Mouse (Mus musculus) MEL (cell line): ENCODE results near the gene Hoxb5. TPM values are rescaled to one million over a fixed set of nuclear protein-coding genes. Genes with fewer than 3 reads are reported as not detected.

Experiments
- DNase-seq: peaks from one replicate; pipeline ENCODE4 v3.0.0; 2011; ENCODE audit warnings: low read depth, low spot score
- H3K27ac ChIP-seq: 2 replicates; pipeline ENCODE4 v1.5.1; 2012; ENCODE audit warnings: low read depth, mild to moderate bottlenecking, control low read depth, low read length, moderate library complexity; ENCODE audit not compliant: control insufficient read depth
- H3K27me3 ChIP-seq, 2 experiments: fragments of 150-350 bp in 1 of 2; sonication (generic) in 1 of 2; 2 replicates each; pipeline ENCODE4 v1.6.1; 2012; ENCODE audit warnings: low read length in 2 of 2, mild to moderate bottlenecking in 2 of 2, improper control_type of control experiment in 1 of 2, moderate library complexity in 1 of 2; ENCODE audit not compliant: insufficient read depth in 2 of 2, control insufficient read depth in 1 of 2
- H3K36me3 ChIP-seq, 2 experiments: 2 replicates each; pipeline ENCODE4 v1.6.1; 2012 to 2014; ENCODE audit warnings: low read length in 2 of 2, improper control_type of control experiment in 1 of 2, inconsistent platforms in 1 of 2, mild to moderate bottlenecking in 1 of 2; ENCODE audit not compliant: insufficient read depth in 2 of 2, control insufficient read depth in 1 of 2
- H3K4me1 ChIP-seq, 2 experiments: fragments of 150-350 bp in 1 of 2; sonication (generic) in 1 of 2; 2 replicates each; pipeline ENCODE4 v1.6.1; 2012; ENCODE audit warnings: low read length in 2 of 2, improper control_type of control experiment in 1 of 2, mild to moderate bottlenecking in 1 of 2; ENCODE audit not compliant: insufficient read depth in 2 of 2, control insufficient read depth in 1 of 2
- H3K4me3 ChIP-seq, 2 experiments: fragments of 150-350 bp in 1 of 2; sonication (generic) in 1 of 2; 2 replicates each; pipeline ENCODE4 v1.5.1; 2012; ENCODE audit warnings: low read depth in 2 of 2, low read length in 2 of 2, mild to moderate bottlenecking in 2 of 2, moderate library complexity in 2 of 2, control low read depth in 1 of 2, improper control_type of control experiment in 1 of 2; ENCODE audit not compliant: control insufficient read depth in 1 of 2, insufficient read depth in 1 of 2
- H3K79me2 ChIP-seq: 2 replicates; pipeline ENCODE4 v1.6.1; 2012; ENCODE audit warnings: mild to moderate bottlenecking, low read length, moderate library complexity; ENCODE audit not compliant: control insufficient read depth, poor library complexity, insufficient read depth
- H3K9ac ChIP-seq: 2 replicates; pipeline ENCODE4 v1.6.1; 2012; ENCODE audit warnings: low read depth, mild to moderate bottlenecking, control low read depth, low read length, moderate library complexity; ENCODE audit not compliant: control insufficient read depth, poor library complexity, severe bottlenecking
- H3K9me3 ChIP-seq: fragments of 150-350 bp; sonication (generic); replicated peaks from 2 replicates; pipeline ENCODE4 v1.6.1; 2012; ENCODE audit warnings: mild to moderate bottlenecking, low read length, improper control_type of control experiment, moderate library complexity; ENCODE audit not compliant: insufficient read depth
- CHD1 ChIP-seq: IDR thresholded peaks from 2 replicates; pipeline ENCODE4 v1.6.1; 2012; ENCODE audit warnings: low read depth, mild to moderate bottlenecking, inconsistent platforms, low read length, improper control_type of control experiment
- CTCF ChIP-seq, 3 experiments: IDR thresholded peaks in 2 of 3; conservative IDR thresholded peaks in 1 of 3; 2 replicates each; pipeline ENCODE4 v1.5.1; 2011 to 2012; ENCODE audit warnings: low read length in 3 of 3, low read depth in 2 of 3, mild to moderate bottlenecking in 2 of 3, improper control_type of control experiment in 1 of 3, inconsistent platforms in 1 of 3, mixed read lengths in 1 of 3, moderate library complexity in 1 of 3; ENCODE audit not compliant: control insufficient read depth in 1 of 3, insufficient read depth in 1 of 3, poor library complexity in 1 of 3, severe bottlenecking in 1 of 3
- E2F4 ChIP-seq: IDR thresholded peaks from 2 replicates; pipeline ENCODE4 v1.6.1; 2011; ENCODE audit warnings: low read depth, low read length, improper control_type of control experiment, borderline replicate concordance
- ELF1 ChIP-seq: IDR thresholded peaks from 2 replicates; pipeline ENCODE4 v1.6.1; 2014; ENCODE audit warnings: low read depth, mild to moderate bottlenecking, inconsistent platforms, low read length, improper control_type of control experiment, moderate library complexity
- GABPA ChIP-seq: IDR thresholded peaks from 2 replicates; pipeline ENCODE4 v1.6.1; 2012; ENCODE audit warnings: low read depth, mild to moderate bottlenecking, inconsistent platforms, low read length, improper control_type of control experiment, moderate library complexity
- KAT2A ChIP-seq: conservative IDR thresholded peaks from 2 replicates; pipeline ENCODE4 v1.6.1; 2012; ENCODE audit warnings: low read depth, low read length, improper control_type of control experiment, inconsistent platforms
- MAX ChIP-seq: IDR thresholded peaks from 2 replicates; pipeline ENCODE4 v1.6.1; 2011; ENCODE audit warnings: low read length, improper control_type of control experiment
- MYC ChIP-seq: IDR thresholded peaks from 2 replicates; pipeline ENCODE4 v1.6.1; 2011; ENCODE audit warnings: low read depth, mild to moderate bottlenecking, low read length, improper control_type of control experiment, moderate library complexity
- POLR2A ChIP-seq, 2 experiments: IDR thresholded peaks; 2 replicates each; pipeline ENCODE4 v1.6.1; 2011 to 2012; ENCODE audit warnings: low read length in 2 of 2, mild to moderate bottlenecking in 2 of 2, control low read depth in 1 of 2, improper control_type of control experiment in 1 of 2, low read depth in 1 of 2, moderate library complexity in 1 of 2; ENCODE audit not compliant: control insufficient read depth in 1 of 2, insufficient read depth in 1 of 2, poor library complexity in 1 of 2
- RCOR1 ChIP-seq: IDR thresholded peaks from 2 replicates; pipeline ENCODE4 v1.6.1; 2012; ENCODE audit warnings: low read depth, mild to moderate bottlenecking, inconsistent platforms, low read length, improper control_type of control experiment
- TBP ChIP-seq: IDR thresholded peaks from 2 replicates; pipeline ENCODE4 v1.8.0; 2011; ENCODE audit warnings: low read depth, low read length, improper control_type of control experiment
- USF1 ChIP-seq: IDR thresholded peaks from 2 replicates; pipeline ENCODE4 v1.6.1; 2014; ENCODE audit warnings: low read depth, mild to moderate bottlenecking, inconsistent platforms, low read length, improper control_type of control experiment, moderate library complexity
- USF2 ChIP-seq, 2 experiments: IDR thresholded peaks; 2 replicates each; pipeline ENCODE4 v1.6.1; 2011 to 2012; ENCODE audit warnings: improper control_type of control experiment in 2 of 2, low read length in 2 of 2, borderline replicate concordance in 1 of 2, inconsistent platforms in 1 of 2, low read depth in 1 of 2, mild to moderate bottlenecking in 1 of 2; ENCODE audit not compliant: insufficient read depth in 1 of 2
- ZMIZ1 ChIP-seq: IDR thresholded peaks from 2 replicates; pipeline ENCODE4 v1.6.1; 2012; ENCODE audit warnings: low read depth, mild to moderate bottlenecking, inconsistent platforms, low read length, improper control_type of control experiment, moderate library complexity
- ZNF384 ChIP-seq: IDR thresholded peaks from 2 replicates; pipeline ENCODE4 v1.6.1; 2012; ENCODE audit warnings: low read depth, mild to moderate bottlenecking, inconsistent platforms, low read length, improper control_type of control experiment
- polyA plus RNA-seq, 2 experiments: library from polyadenylated mRNA; stranded (reverse) in 1 of 2; unstranded in 1 of 2; fragments of >175 nt in 1 of 2; fragments of >200 nt in 1 of 2; gene quantifications; 2 replicates each; pipeline versions ENCODE4 v1.2.1 to v1.2.4; 2012; ENCODE audit warnings: low replicate concordance in 2 of 2, low read depth in 1 of 2; ENCODE audit not compliant: insufficient read length in 2 of 2, insufficient read depth in 1 of 2, missing spikeins in 1 of 2
- total RNA-seq: library from RNA; depleted of rRNA; stranded (reverse); fragments of 300-350 nt; gene quantifications from 2 replicates; pipeline ENCODE4 v1.2.3, GENCODE M21; 2012

Hoxb5 gene
- total and polyA plus RNA-seq, 3 experiments = not detected

GRCm38 (mm10) chr11:96297428-96297827 is 5.7 kb upstream of the Hoxb5 start:
- Histone ChIP-seq H3K9me3 (no peaks in the 10 kb centered on the region), H3K9ac (no peak overlapping the region), H3K79me2 (no peaks in the 10 kb centered on the region), H3K4me1 (0 out of 4 replicates have a peak, but pooled peaks cover 0 to 4% of the 10 kb centered on the region in 2 experiments), H3K27ac (no peak overlapping the region), H3K27me3 (peaks cover 13 to 20% of the 10 kb centered on the region in 2 experiments), H3K4me3 (no peak overlapping the region), H3K36me3 (no peaks in the 10 kb centered on the region)
- DNase-seq = no peak
- TF ChIP-seq USF1 = no peak
- no peak for TF ChIP-seq CHD1
- TF ChIP-seq TBP = no peak

- peaks cover 13 to 17% of the 10 kb centered on the region in 2 experiments for H3K27me3 ChIP-seq
- no peak overlapping the region for H3K27ac ChIP-seq
- no peak for DNase-seq
- no peaks in the 10 kb centered on the region for H3K36me3 ChIP-seq
- no peaks in the 10 kb centered on the region for H3K79me2 ChIP-seq
- H3K4me3 ChIP-seq = no peak overlapping the region
- H3K9me3 ChIP-seq = no peaks in the 10 kb centered on the region
- H3K9ac ChIP-seq = no peak overlapping the region
- 0 out of 4 replicates have a peak, but pooled peaks cover 0 to 4% of the 10 kb centered on the region in 2 experiments for H3K4me1 ChIP-seq
- TF ChIP-seq ELF1 (no peak), ZMIZ1 (no peak), ZNF384 (no peak), CTCF (IDR thresholded peaks at IDR 0.05 in 2 of 3, conservative IDR thresholded peaks at IDR 0.05 in 1 of 3; ENCODE audit: control insufficient read depth in 1 of 3, insufficient read depth in 1 of 3, low read depth in 2 of 3, low read length in 3 of 3, poor library complexity in 1 of 3, severe bottlenecking in 1 of 3) (no peak), E2F4 (no peak), KAT2A (no peak), POLR2A (IDR thresholded peaks at IDR 0.05; ENCODE audit: control insufficient read depth in 1 of 2, insufficient read depth in 1 of 2, low read depth in 1 of 2, low read length in 2 of 2, poor library complexity in 1 of 2) (no peak), USF2 (IDR thresholded peaks at IDR 0.05; ENCODE audit: borderline replicate concordance in 1 of 2, insufficient read depth in 1 of 2, low read depth in 1 of 2, low read length in 2 of 2) (no peak), CHD1 (no peak)
These were observed 5.0 kb upstream of the Hoxb5 start for GRCm38 (mm10) chr11:96297968-96298635.

GRCm38 (mm10) chr11:96298895-96299667 is 4.1 kb upstream of the Hoxb5 start:
- Histone ChIP-seq H3K4me1 (0 out of 4 replicates have a peak, but pooled peaks cover 0 to 4% of the 10 kb centered on the region in 2 experiments), H3K27me3 (peaks cover 13 to 17% of the 10 kb centered on the region in 2 experiments), H3K27ac (no peak overlapping the region), H3K9me3 (no peaks in the 10 kb centered on the region), H3K4me3 (no peak overlapping the region), H3K9ac (no peak overlapping the region), H3K79me2 (no peaks in the 10 kb centered on the region), H3K36me3 (no peaks in the 10 kb centered on the region)
- TF ChIP-seq TBP = no peak
- no peak for TF ChIP-seq KAT2A
- TF ChIP-seq GABPA = no peak
- no peak for TF ChIP-seq RCOR1
- no peak for TF ChIP-seq ZMIZ1
- TF ChIP-seq USF1 = no peak
- no peak for TF ChIP-seq MAX
- TF ChIP-seq MYC = no peak
- no peak for DNase-seq
